18 mouse cellular contexts compared by ENCODE assay signal in genomic region chr10:109056500-109056899, GRCm38 (mm10). TPM values are rescaled to one million over a fixed set of nuclear protein-coding genes. Genes with fewer than 3 reads are reported as not detected.
"Had no signal": no experiment of that assay in that cellular context is flagged by ENCODE, and none has a peak within 500 bp of the region (broad histone marks: within the 10 kb centered on the region; RNA-seq: fewer than 3 reads in every experiment).

No protein-coding gene starts in this region.

- H3K4me3 ChIP-seq: layer of hippocampus, adult 2 months; limb, embryonic 12.5 days; liver, embryonic 13.5 days; lung, embryonic 15.5 days; megakaryocyte, embryonic 14.5 days; midbrain, embryonic 15.5 days; neural tube, embryonic 12.5 days had no signal

- DNase-seq: kidney, adult 11 months; kidney, postnatal 10 days; kidney, postnatal 4 days; liver; liver, embryonic 13.5 days; liver, postnatal 0 days; lung, postnatal 14 days; retina, postnatal 1 day; thymus, postnatal 4 days had no signal

- H3K27ac ChIP-seq: layer of hippocampus, adult 2 months; limb, embryonic 12.5 days; liver, embryonic 13.5 days; lung, embryonic 15.5 days; macrophage; midbrain, embryonic 15.5 days; neural tube, embryonic 12.5 days had no signal

RNA-seq across cellular contexts. Expression of gene Syt1, which starts 45.7 kb away (rescaled TPM):
- total RNA-seq: monocyte, adult 5-6 weeks; neutrophil, adult 5-6 weeks had no signal
- polyA plus RNA-seq: macrophage had no signal
